Mouse (Mus musculus): Measurements from ENCODE around the gene Slc25a17. TPM values are rescaled to one million over a fixed set of nuclear protein-coding genes. Genes with fewer than 3 reads are reported as not detected.

Gene Slc25a17
- total RNA-seq, 1 experiment from 2014 or later, result 38.6 TPM

DNA sequence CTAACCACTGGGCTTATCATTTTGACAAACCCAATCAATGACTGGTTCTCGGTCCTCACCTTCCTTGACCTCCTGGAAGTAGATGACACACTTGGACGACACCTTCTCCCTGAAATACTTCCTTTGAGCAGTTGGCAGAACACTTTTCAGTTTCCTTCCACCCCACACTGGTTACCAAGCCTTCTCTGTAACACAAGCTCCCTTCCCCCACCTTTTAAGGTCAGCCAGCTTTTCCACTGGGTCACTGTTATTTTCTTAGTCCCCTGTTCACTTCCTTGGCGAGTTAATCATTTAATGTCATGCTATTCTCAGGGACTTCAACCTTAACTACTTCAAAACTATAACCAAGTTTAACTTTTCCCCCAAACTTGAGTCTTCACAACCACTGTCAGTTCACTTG, 1.7 kb downstream of the Slc25a17 start:
- no peak for ATAC-seq (ENCODE audit: extremely low read depth, insufficient number of reproducible peaks, low FRiP score, poor library complexity, severe bottlenecking)

DNA sequence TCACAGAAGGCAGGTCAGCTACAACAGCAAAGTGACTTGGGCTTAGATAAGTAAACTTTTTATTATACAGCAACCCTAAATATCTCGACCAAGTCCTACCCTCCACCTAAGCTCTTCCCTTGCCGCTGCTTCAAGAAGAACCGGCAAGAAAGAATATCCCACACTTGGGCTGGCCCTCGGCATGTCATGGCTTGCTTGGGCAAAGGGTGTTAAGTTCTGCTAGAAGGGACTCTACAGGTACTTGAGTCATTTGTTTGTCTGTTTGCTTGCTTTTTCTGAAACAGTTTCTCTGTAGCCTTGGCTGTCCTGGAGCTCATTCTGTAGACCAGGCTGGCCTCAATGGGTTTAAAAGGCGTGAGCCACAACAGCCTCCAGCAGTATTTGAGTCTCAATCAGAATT, 3.7 kb downstream of the Slc25a17 start:
- no peak for ATAC-seq (ENCODE audit: extremely low read depth, insufficient number of reproducible peaks, low FRiP score, poor library complexity, severe bottlenecking)

DNA sequence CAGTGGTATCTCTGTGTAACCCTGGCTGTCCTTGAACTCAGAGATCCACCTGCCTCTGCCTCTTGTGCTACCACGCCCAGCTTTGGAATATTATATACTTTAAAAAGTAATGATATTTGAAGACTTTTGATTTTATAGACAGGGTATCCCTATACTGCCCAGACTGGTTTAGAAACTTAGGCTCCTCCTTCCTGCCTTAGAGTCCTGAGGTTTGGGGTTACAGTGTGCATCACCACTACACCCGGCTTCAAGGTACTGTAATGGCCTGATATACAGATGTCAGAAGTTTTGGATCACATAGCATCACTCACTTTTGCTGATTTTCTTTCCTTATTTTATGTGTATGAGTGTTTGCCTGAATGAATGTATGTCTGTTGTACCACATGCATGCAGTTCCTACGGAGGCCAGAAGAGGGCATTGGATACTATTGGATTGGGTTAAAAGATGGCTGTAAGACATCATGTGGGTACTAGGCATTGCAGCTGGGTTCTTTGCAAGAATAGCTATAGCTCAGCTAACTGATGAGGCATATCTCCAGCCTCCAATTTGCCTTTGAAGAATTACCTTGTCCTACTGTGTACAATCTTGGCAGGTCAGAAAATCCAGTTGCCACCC, 5.4 kb downstream of the Slc25a17 start:
- ATAC-seq (ENCODE audit: extremely low read depth, insufficient number of reproducible peaks, low FRiP score, poor library complexity, severe bottlenecking), result peak; percentile 89

DNA sequence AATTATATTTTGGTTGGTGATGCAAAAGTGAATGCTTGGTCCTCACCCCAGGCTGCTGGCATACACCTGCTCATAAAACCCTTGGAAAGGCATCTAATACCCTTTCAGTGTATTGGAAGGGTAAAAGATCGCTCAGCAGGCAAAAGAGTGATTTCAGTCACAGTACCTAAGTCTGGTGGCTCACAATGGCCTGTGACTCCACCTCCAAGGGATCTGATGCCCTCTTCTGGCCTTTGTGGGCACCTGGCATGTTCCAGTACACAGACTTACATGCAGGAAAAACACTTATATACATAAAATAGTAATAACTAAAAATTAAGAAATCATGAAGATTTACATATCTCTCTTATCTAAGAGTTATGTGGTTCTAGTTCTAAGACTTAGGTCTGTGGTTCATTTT, 8.0 kb downstream of the Slc25a17 start:
- no peak for ATAC-seq (ENCODE audit: extremely low read depth, insufficient number of reproducible peaks, low FRiP score, poor library complexity, severe bottlenecking)

DNA sequence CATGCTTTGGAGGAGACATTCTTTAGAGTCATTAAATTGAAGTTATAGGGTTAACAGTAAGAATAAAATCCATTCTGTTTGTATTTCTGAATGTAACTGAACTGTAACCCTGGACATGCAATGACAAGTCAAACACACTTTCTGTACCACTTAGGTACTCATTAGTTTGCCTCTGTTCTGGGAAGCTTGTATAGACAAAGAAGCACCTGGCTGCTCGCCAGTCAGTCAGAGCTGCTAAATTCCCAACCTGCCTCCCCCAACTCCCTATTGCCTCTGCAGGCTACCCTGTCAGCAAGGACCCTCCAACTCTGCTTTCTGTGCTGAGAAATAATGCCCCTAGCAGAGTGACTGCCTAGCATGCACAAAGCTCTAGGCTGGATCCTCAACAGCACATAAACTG, 10.2 kb downstream of the Slc25a17 start:
- ATAC-seq (ENCODE audit: extremely low read depth, insufficient number of reproducible peaks, low FRiP score, poor library complexity, severe bottlenecking), result no peak

DNA sequence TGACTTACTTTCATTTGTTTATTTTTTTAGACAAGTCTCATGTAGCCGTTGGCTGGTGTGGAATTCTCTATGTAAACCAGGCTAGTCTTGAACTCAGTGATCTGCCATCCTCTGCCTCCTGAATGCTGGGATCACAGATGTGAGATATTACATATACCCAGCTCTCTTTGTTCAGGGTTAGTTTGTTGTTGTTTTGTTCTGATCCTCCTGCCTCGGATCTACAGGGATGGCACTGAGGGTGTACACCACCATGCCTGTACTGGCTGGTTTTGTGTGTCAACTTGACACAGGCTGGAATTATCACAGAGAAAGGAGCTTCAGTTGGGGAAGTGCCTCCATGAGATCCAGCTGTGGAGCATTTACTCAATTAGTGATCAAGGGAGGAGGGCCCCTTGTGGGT, 12.2 kb downstream of the Slc25a17 start:
- ATAC-seq (ENCODE audit: extremely low read depth, insufficient number of reproducible peaks, low FRiP score, poor library complexity, severe bottlenecking), result no peak

DNA sequence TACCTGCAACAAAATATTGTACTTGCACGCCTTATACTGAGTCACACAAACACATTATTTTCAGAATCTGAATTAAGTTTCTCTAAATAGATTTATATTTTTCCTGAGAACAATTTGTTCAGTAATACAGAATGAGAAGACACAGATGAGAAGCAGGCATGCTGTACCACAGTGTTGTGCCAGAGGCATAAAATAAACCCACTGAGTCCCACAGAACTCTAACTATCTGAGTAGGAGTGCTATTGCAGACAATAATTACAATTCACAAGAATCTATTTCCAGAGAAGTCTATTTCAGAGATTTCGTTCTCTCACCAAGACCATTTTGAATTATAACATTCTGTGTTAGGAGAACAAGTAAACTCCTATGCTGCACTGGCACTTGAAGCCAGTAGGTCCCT, 13.1 kb downstream of the Slc25a17 start:
- ATAC-seq (ENCODE audit: extremely low read depth, insufficient number of reproducible peaks, low FRiP score, poor library complexity, severe bottlenecking), result no peak

DNA sequence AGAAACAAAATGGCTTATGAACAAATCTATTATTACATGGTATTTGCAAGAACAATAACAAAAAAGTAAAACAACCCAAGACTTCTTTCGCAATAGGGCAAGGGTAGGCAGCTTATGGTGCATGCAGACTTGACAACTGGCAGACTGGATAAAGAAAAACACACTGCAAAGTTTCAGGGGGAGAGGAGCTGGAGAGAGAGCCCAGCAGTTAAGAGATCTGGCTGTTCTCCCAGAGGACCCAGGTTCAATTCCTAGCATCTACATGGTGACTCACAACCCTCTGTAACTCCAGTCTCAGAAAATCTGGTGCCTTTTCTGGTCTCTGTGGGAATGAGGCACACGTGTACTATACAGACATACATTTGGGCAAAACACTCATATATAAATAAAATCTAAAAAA, 19.2 kb downstream of the Slc25a17 start:
- ATAC-seq (ENCODE audit: extremely low read depth, insufficient number of reproducible peaks, low FRiP score, poor library complexity, severe bottlenecking), result no peak

DNA sequence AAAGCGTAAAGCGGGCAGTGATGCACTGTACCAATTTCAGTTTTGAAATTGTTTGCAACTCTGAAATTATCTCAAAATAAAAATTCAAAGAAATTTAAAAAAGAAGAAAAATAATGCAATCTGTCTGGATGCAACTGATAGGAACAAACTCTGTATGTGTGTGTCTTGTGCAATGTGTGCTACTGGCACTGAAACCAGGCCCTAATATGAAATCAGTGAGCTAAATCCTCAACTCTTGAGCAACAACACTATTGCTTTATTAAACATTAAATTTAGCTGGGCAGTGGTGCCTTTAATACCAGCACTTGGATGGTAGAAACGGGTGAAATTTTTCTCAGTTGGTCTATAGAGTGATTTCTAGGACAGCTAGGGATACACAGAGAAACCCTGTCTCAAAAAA, 21.5 kb downstream of the Slc25a17 start:
- no peak for ATAC-seq (ENCODE audit: extremely low read depth, insufficient number of reproducible peaks, low FRiP score, poor library complexity, severe bottlenecking)

DNA sequence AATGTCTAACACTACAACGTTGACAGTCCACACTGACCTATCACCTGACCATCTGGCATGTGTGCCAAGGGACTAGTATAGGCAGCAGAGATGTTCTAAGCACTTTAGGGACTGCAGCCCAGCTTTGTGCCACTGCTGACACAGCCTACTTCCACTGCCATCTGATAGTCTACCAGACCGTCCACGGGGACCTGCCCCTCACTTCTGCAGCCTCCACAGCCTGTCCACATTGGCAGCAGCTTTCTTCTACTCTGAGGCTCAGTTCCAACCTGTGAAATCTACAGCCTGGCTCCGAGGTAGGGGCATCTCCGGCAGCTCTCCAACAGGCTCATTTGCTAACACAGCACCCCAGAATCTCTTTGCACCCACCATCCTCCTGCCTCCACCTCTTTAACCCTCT, 24.1 kb downstream of the Slc25a17 start:
- ATAC-seq (ENCODE audit: extremely low read depth, insufficient number of reproducible peaks, low FRiP score, poor library complexity, severe bottlenecking), result no peak

DNA sequence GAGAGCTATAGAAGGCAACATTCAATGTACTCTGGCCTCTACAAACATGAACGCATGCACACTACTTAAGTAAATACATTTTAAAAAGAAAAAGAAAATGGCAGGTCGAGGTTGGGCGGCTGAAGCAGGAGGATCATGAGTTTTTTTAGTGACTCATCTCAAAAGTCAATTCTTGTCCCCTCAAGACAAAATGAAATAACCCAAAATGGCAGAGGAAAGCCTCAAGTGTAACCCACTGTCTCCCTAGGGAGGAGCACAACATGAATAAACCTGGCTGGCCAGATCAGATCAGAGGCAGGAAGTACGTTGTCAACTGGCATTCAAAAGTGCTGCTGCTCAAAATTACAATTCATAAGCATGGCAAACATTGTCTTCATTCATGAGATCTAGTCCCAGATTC, 28.1 kb downstream of the Slc25a17 start:
- no peak for ATAC-seq (ENCODE audit: extremely low read depth, insufficient number of reproducible peaks, low FRiP score, poor library complexity, severe bottlenecking)

DNA sequence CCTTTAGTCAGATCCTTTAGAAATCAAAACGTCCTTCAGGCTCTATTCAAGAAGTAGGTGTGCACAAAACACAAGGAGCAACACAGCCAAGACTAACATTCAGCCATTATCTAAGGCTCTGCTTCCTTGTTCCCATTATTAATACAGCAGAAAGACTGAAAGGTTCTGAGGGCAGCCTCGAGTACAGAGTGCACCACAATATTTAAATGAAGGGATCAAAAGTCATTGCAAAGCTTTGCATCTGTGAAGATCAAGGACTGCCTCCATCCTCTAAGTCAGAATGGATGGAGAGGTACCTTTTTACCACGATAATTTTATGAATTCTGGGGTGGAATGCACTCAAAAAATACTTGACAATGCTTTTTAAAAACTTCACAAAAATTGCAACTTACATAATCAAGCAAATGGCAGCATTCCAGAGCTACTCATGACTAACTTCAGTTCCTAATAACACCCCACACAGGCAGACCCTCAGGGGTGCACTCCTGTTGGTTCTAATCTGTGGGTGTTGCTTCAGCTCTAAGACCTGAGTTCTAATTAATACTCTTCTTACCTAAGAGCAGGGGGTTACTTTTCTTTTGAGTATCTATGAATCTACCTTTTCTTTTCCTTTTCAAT, 29.7 kb downstream of the Slc25a17 start:
- no peak for ATAC-seq (ENCODE audit: extremely low read depth, insufficient number of reproducible peaks, low FRiP score, poor library complexity, severe bottlenecking)

DNA sequence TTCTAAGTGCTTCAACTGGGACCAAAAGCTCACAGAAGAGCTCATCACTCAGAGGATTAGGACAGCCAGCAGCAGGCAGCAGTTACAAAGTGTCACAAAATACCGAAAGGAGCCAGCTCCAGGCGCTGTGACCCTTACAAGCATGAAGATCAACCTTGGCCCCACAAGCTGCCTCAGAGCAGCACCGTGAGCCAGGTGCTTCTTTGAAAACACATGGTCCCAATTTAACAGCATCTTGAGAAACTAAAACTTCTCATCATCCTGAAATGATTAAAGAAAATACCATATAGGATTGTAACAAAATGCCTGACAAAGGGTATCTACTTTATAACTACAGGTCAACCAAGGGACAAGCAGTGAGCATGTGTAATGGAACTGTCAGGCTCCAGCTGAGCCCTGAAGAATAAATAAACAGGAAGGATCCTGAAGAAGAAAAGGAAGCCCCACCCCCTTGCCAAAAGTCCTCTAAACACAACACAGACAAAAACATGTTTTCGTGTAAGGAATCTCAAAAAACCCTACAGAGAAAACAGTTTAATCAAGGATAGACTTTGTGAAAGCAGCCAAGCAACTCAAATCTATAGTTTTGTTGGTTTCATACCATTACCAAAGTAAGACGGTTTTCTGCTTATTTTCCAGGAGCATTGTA, 30.8 kb downstream of the Slc25a17 start:
- ATAC-seq (ENCODE audit: extremely low read depth, insufficient number of reproducible peaks, low FRiP score, poor library complexity, severe bottlenecking), result no peak

DNA sequence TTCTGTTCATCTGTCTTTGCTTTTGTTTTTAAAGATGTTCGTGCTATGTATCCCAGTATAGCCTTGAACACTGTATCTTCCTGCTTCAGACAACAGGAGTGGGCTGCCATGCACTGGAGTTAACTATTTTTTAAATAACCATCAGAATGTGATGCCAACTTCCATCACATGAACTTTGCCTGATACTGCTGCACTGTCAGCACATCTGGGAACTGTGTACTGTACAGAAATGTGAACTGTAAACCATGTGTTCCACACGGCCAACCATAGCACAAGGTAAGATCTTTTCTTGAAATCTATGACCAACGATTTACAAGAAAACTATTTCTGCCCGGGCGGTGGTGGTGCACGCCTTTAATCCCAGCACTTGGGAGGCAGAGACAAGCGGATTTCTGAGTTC, 33.1 kb downstream of the Slc25a17 start:
- ATAC-seq (ENCODE audit: extremely low read depth, insufficient number of reproducible peaks, low FRiP score, poor library complexity, severe bottlenecking), result no peak

DNA sequence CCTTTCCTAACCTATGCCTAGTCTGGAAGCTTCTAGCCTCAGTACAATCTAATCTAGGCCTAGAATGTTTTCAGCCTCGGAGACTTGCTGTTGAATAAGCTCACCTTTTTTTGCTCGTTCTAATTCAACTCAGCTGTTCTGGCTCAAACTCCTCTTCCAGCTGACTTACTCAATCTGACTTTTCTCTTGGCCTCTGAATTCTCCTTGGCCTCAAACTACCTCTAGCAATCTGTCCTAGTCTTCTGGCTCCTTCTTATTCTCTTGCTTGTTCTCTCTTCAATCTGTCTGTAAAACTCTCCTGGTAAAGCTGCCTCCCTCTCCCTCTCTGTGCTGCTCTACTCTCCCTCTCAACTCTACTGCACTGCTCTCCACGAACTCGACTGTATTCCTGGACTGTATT, 35.6 kb downstream of the Slc25a17 start:
- ATAC-seq (ENCODE audit: extremely low read depth, insufficient number of reproducible peaks, low FRiP score, poor library complexity, severe bottlenecking), result no peak

DNA sequence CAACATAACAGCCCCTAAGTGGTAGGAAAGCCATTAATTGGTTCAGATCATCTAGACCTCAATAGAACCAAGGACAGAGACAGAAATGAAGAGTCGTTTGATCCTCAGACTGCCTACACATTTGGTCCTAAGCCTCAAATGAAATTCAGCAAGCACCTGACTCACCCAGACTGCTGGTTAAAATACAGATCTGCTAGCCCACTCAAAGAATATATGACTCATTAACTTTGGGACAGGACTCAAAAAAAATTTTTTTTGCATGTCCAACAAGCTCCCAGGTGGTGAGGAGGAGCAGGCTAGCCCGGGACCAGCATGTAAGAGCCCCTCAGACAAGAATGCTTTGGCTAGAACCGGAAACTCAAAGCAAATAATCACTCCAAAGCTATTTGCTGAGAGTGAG, 40.5 kb downstream of the Slc25a17 start:
- no peak for ATAC-seq (ENCODE audit: extremely low read depth, insufficient number of reproducible peaks, low FRiP score, poor library complexity, severe bottlenecking)

DNA sequence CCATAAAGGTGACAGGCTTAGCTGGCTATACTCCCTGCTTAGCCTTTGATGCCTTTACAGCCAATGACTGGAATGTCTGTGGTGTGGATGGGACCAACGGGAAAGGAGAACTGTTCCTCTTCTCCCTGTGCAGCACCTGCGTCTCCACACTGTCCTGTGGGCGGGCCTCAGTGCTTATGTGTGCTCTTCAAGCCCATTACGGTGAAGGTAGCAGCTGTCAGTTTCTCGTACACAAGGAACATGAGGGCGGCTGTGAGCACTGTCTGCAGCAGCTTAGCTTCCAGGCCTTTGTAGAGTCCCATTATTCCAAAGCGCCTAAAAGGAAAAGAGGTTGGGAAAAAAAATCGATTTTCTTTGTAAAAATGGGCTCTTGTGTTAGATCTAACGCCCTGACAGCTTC, 41.1 kb downstream of the Slc25a17 start:
- no peak for ATAC-seq (ENCODE audit: extremely low read depth, insufficient number of reproducible peaks, low FRiP score, poor library complexity, severe bottlenecking)

DNA sequence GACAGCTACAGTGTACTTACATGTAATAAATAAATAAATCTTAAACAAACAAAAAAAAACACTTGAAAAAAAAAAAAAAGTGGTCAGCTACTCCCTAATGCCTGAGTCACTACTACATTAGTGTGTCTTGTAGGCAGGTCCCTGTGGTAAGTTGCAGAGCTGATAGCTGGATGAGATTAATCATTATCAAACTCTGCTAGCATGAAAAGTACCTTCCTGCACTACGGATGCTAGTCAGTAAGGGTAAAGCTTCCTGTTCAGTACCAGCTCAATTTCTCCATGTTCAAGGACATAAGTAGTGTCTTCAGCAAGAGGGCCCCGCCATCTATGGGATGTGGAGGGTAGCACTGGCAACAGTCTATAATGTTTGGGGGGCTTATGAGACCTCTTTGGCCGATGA, 46.7 kb downstream of the Slc25a17 start:
- ATAC-seq (ENCODE audit: extremely low read depth, insufficient number of reproducible peaks, low FRiP score, poor library complexity, severe bottlenecking), result no peak

DNA sequence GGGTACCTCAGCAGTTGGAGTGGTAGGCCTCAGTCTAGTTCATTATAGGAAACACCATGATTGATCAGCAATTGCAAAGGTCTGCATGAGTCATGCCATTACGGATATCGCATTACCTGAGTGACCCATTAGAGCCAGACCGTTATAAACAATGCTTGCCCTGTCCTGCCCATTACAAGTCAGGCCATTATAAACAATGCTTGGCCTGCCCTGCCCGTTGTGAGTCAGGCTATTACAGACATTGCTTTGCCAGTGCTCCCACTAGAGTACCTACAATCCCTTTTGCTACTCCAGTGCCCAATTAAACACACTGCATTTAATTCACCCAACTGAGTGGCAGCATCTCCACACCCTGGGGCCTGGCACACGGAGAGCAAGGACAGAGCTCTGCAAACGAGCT, 49.6 kb downstream of the Slc25a17 start:
- ATAC-seq (ENCODE audit: extremely low read depth, insufficient number of reproducible peaks, low FRiP score, poor library complexity, severe bottlenecking), result no peak

DNA sequence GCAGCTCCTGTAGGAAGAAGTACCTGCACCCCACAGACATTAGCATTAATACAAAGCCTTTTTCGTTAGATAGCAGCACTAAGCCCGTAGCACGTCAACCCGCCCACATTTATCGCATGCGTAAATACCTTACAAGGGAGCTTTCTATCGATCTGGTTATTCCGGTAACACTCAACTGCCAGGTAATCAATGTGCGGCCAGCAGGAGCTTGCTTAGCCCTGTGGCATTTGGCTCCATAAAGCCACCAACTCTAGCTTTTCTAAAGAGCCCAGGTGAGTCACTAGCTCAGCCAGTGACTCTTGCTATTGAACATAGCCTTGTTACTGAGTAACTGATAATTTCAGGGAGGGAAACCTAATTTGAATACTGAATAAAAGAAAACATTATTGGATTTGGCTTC, 50.3 kb downstream of the Slc25a17 start:
- ATAC-seq (ENCODE audit: extremely low read depth, insufficient number of reproducible peaks, low FRiP score, poor library complexity, severe bottlenecking), result no peak

DNA sequence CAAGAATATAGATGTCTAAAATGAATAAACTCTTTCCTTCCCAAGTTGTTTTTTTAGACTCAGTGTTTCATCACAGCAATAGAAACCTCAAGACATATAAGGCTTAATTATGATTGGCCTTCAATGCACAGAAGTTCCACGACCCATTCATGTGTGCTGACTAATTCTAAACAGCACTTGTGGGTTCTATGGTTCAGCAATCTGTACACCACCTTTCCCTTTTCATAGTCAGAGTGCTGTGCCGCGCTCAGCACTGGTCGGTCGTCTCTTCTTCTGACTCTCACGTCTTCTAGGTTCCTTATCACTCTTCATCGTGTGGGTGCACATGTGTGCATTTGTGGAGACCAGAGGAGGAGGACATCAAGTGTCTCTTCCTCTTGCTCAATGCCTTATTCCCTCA, 52.6 kb downstream of the Slc25a17 start:
- no peak for ATAC-seq (ENCODE audit: extremely low read depth, insufficient number of reproducible peaks, low FRiP score, poor library complexity, severe bottlenecking)

All from neutrophil, adult 5-6 weeks (primary cell).